Mouse (Mus musculus): ENCODE data around the gene Ndufb4. TPM values are rescaled to one million over a fixed set of nuclear protein-coding genes. Genes with fewer than 3 reads are reported as not detected.

Ndufb4 gene
- total RNA-seq, 2 experiments from 2014 or later, result 8.2 to 28.2 TPM

DNA sequence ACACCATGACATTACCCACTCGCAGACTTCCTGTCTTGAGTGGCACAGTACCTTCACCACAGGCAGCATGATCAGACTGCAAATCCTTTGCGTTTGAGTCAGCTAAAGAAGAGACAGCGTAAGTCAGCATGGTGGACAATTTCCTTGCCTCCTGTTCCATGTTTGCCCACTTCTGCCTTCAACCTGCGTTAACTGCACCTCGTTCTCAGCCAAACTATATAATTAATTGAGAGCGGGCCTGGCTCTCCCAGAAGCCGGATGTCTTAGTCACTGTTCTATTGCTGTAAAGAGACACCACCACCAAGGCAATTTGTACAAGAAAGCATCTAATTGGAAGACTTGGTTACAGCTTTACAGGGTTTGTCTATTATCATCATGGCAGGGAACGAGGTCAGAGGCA lies 26.6 kb upstream of the Ndufb4 start:
- no peak for ATAC-seq (replicated peaks; ENCODE audit: low FRiP score, poor library complexity, severe bottlenecking)

DNA sequence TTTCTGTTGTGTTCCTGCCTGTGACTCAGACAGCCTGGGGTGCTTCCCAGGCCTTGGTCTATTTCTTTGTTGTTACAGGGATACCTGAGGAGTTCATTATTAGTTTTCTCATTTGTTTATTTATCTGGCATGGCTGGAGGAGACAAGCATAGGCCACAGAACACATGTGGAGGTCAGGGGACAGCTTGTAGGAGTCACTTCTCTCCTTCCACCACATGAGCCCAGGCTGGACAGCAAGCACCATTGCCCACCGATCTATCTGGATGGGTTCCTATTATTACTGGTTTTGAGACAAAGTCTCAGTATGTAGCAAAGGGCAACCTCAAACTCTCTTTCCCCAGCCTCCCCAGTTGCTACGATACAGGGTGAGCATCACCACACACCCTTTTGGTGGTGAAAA lies 26.0 kb upstream of the Ndufb4 start:
- ATAC-seq (replicated peaks; ENCODE audit: low FRiP score, poor library complexity, severe bottlenecking), result no peak

DNA sequence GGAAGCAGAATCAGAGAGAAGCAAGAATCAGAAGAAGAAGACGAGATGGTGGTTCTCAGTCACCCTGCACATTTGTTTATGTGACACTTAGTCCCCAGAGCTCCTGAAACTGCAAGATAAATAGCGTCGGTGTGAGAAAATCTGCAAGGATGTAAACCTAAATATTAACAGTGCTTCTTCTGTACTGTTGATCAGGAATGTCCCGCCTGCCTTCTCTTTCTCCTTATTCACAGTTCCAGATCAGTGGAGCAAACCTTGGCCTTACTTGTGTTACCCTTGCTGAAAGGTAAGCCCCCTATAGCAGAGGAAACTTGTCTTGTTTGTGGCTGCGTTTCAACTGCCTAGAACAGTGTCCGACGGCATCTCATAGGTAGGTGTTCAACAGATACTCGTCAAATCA lies 23.3 kb upstream of the Ndufb4 start:
- ATAC-seq (replicated peaks; ENCODE audit: low FRiP score, poor library complexity, severe bottlenecking), result no peak

DNA sequence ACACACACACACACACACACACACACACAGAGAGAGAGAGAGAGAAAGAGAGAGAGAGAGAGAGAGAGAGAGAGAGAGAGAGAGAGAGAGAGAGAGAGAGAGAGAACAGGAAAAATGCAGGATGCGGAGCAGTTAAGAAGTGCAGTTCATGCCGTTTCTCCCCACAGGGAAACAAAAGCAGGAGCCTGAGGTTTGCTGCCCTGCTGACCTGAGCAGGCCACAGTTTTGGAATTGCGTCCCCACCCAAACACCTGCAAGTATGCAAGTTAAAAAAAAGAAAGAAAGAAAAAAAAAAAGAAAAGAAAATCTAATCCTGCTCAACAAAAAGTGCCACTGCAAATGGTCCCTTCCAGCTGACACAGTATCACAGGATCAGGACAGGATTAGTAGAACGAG lies 22.4 kb upstream of the Ndufb4 start:
- ATAC-seq (replicated peaks; ENCODE audit: low FRiP score, poor library complexity, severe bottlenecking), result no peak

DNA sequence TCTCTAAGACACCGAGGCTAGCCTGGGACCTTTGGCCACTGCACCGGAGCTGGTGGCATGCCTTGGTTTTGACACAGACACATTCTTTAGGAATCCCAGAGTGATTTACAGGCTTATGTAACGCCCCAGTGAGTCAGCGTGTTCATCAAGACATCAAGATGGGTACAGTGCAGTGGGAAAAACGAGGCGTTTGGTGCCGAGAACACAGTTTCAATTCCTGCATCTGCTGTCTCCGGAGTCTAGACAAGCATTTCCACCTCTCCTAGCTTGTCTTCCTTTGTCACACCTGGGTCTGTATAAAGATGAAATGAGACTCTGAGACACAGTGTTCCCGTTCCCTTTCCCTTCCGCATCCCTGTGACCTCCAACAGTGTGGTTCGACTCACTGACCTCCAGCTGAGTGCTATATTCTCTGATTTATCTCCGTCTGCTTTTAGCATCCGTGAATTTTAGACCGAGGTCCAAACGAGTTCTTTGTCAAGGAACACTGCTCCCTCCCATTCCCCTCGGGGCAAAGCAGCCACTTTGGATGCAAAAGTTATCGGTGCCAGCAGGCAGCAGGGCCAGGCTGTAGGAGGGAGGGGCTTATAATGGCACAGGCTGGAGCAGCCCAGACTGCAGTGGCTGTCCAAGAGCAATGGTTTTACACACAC lies 21.9 kb upstream of the Ndufb4 start:
- no peak for ATAC-seq (replicated peaks; ENCODE audit: low FRiP score, poor library complexity, severe bottlenecking)

DNA sequence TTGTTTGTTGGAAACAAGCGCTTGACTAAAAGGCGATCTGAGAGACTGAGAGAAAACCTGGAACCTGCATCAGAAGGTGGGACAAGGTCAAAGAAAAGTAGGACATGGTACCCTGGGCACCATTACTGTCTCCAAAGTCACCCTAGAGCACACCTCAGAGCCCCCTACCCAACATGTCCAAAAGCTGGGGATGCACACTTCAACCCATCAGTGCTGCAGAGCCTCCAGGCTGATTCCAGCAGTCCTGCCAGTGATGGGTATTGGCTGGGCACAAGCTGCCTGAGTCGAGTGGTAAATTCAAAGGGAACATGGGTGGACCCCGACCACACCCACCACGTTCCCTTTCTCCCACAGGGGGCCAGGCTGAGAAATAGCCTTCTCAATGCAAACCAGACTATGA lies 21.1 kb upstream of the Ndufb4 start:
- ATAC-seq (replicated peaks; ENCODE audit: low FRiP score, poor library complexity, severe bottlenecking), result no peak

DNA sequence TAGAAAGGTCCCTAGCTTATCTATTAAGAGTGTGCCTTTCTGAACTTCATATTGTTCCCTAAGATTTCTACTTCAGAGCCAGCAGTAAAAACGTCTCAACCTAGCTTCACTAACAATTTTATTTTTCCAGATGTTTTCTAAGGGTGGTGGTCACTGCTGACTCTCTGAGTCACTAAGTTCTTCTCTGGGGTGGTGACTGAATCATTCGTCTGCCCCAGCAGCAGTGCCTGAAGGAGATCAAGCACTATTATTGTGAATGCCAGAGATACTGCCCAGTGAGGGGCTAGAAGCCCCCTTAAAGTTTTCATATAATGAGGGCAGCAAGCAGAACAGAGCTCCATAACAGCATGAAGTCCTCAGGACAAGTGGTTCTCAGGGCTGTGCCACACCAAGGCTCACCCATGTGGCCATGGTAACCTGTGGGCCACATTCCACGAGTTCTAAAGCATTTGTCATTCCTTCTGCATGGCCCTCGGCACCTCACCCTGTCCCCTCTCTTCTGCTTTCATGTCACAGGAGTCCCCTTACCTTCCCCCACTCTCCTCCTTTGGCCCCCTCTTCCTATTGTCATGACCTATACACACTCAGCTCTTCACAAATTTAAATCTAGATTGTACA lies 16.5 kb upstream of the Ndufb4 start:
- no peak for ATAC-seq (replicated peaks; ENCODE audit: low FRiP score, poor library complexity, severe bottlenecking)

DNA sequence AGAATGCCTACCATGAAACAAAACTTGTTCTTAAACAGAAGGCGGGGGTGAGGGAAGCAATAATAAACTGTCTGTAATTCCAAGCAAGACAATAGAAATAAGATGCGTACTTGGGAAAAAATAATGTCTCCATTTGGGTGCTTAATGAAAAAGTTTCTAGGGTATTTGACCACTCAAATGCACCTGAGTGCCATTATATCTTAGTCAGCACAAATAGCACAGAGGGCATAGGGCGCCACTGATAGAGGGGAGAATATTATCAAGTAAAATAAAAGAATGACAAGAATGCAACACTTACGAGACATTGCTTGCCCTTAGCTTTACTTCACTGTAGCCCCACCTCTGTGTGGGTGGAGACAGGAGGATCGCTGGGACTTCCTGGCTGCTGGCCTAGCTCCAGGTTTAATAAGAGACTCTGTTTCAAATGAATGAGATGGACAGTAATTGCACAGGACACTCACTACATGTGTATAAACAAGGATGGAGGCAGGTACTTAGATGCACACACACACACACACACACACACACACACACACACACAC lies 11.2 kb upstream of the Ndufb4 start:
- ATAC-seq (replicated peaks; ENCODE audit: low FRiP score, poor library complexity, severe bottlenecking), result no peak

DNA sequence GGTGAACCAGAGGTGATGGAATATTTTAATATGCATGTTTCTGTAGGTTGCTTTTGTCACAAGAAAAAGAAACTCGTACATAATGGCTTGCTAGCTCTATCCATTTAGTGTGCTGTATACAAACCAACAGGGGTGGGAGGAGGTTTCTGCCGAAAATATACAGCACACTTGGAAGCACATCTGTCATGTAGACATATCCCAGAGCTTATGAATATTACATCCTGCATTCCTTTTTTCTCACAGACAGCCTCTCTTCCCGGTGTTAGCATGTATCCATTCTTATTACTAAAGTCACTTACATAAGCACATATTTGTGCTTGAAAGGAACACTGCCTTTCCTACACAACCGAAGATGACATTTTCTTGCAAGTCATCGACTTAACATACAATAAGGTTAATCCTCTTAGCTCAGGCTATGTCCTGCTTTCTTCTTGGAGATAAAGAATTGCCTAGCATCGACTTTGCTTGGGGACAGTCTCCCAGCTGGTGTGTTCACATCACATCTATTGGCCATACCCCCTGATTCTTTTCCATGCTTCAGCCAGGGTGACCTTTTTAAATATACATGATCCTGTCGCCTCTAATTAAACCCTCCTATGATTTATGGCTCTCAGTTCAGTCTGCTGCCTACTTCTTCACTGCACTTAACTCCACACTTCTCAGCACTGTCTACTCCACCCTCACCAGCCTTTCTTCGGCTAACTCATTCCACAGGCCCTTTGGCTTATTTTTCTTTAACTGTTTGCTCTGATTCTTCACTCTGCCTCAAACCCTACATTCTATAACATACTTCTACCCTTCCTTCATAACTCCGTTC lies 9.6 kb upstream of the Ndufb4 start:
- no peak for ATAC-seq (replicated peaks; ENCODE audit: low FRiP score, poor library complexity, severe bottlenecking)

DNA sequence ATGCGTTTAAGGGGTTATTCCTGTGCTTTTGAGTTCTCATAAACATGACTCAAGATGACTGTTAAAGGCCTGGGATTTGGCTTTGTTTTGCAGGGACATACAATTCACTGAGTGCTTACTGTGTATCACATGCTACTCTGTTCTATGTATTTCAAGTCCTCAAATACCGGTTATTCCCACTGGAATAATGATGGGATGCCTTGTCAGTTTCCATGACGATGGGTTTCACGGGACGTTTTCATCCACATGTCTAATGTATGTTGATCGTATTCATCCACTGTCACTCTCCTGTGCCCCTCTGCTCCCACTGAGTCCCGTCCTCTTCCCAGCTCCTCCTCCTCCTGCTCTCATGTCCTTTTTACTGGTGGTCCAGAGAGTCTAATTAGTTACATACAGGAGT lies 2.5 kb upstream of the Ndufb4 start:
- no peak for ATAC-seq (replicated peaks; ENCODE audit: low FRiP score, poor library complexity, severe bottlenecking)

DNA sequence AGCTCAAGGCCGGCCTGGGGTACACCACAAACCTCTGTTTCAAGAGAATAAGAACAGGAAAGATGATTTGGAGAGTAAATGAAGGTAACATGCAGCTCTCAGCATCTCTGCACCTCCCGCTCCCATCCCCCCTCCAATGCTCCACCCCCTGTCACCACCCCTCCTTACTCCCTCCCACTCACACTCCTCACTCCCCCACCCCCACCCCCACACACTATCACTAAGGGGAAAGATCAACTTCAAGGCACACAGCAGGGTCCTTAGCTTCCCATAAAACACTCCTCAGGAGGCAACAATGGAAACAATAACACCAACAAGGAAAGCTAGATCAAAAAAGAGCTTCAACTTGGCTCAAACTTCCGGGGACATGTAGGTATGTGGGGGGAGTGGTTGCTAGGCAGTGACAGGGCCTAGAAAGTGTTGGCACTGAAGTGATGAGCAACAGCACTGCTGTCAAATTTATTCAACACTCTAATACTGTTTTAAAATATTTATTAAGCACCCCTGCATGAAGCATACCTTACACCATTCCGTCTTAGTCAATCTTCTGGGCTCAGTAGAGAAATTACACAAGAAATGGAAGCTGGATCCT lies 1.6 kb upstream of the Ndufb4 start:
- no peak for ATAC-seq (replicated peaks; ENCODE audit: low FRiP score, poor library complexity, severe bottlenecking)

DNA sequence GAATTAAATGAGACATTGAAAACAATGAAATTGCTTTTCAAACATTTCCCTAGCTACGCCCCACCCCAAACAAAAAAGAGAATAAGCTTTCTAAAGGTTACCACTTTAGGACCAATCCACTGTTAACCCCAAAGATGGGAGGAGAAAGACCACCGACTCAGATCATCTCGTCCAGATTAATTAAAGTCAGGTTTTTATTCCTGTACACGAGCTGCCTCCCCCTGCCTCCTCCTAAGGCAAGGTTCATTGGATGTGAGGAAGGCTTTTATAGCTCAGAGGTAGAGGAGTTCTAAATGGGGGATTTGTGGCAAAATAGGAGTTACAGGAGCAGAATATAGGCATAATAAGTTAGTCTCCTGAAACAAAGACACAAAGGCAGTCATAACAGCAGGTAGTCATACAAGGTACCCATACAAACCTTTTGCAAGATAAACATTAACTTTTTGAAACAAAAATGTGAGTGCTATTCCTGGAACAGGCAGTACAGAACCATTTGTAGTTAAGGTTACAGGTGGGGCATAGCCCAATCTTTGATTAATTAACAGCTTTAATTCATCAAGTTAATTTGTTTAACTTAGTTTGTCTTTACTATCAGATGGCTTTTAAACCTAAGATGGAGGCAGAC lies 690 bp upstream of the Ndufb4 start:
- no peak for ATAC-seq (replicated peaks; ENCODE audit: low FRiP score, poor library complexity, severe bottlenecking)

DNA sequence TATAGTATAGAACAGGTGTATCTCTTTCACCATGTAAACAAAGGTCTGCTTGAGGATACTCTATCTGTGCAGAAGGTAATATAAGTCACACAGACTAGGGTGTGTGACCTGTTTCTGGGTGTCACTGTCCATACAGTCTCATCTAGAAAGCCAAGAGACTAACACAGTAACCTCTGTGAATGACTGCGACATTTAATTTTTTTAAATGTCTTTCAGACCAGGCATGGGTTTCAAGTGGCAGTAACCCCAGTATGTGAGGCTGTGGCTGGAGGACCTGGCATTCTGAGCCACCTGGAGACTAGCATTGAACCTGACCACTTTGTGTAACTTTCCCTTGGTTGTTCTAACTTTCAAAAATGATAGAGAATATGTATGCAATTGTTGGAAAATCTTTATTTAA lies 1.2 kb downstream of the Ndufb4 start:
- ATAC-seq (replicated peaks; ENCODE audit: low FRiP score, poor library complexity, severe bottlenecking), result no peak

DNA sequence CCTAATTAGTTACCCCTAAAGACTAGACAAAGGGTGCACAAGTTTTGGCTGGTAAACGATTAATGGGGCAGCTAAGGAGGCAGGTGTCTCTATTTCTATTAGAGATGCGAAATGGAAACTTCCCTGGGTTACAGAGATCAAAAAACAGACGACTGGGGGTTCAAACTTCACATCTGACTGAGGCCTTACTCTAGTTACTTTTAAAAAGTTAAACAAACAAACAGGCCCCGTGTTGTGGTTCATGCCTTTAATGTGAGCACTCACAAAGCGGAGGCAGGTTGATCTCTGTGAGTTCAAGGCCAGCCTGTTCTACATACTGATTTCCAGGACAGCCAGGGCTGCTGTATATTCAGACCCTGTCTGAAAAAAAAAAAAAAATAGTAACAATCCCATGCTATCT lies 1.6 kb downstream of the Ndufb4 start:
- ATAC-seq (replicated peaks; ENCODE audit: low FRiP score, poor library complexity, severe bottlenecking), result no peak

DNA sequence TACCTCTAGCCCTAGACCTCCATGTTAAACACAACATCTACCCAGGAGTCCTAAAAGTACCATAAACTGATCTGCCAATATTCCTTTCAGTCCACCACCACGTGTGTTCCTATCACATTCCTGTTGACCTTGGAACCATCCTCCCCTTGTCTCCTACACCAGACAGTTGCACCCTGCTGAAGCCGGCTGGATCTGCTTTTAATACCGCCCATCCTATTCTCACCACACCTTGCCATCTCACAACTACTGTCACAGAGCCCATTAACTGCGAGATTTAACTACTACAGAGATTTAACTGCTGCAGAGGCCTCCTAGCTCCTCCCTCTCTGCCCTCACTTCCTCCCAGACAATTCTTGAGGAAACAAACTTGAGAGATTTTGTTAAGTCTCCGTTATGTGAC lies 2.8 kb downstream of the Ndufb4 start:
- no peak for ATAC-seq (replicated peaks; ENCODE audit: low FRiP score, poor library complexity, severe bottlenecking)

DNA sequence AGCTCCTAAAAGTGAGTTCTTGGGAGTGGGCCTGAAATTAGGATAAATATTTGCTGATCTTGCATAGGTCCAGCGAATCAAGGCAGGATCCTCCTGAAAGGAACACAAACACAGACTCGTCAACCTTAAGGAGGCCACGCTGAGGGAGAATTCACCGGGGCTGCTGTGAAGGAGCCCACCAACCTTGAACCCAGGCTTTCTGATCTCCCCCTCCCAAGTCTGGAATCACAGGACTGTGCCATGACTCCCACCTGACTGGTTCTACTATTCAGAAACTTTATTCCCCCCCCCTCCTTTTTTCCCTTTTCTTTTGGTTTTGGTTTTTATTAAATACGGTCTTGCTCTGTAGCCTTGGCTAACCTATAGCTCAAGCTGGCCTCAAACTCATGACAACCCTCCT lies 5.2 kb downstream of the Ndufb4 start:
- no peak for ATAC-seq (replicated peaks; ENCODE audit: low FRiP score, poor library complexity, severe bottlenecking)

DNA sequence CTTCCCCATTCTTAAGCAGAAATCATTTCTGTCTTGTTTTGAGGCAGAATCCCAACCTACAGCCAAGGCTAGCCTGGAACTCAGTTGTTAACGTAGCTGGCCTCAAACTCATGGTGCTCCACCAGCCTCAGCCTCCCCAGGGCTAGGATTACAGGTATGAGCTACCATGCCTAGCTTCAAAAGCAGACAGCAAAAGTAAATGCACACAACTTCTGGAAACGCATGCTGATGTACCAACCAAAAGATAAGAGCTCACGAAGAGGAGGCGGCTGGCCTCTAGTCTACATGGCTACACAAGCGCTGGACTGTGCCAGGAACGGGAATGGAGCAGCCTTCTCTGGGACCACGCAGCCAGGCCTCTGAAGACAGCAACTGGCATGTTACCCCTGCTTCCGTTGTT lies 6.3 kb downstream of the Ndufb4 start:
- ATAC-seq (replicated peaks; ENCODE audit: low FRiP score, poor library complexity, severe bottlenecking), result no peak

DNA sequence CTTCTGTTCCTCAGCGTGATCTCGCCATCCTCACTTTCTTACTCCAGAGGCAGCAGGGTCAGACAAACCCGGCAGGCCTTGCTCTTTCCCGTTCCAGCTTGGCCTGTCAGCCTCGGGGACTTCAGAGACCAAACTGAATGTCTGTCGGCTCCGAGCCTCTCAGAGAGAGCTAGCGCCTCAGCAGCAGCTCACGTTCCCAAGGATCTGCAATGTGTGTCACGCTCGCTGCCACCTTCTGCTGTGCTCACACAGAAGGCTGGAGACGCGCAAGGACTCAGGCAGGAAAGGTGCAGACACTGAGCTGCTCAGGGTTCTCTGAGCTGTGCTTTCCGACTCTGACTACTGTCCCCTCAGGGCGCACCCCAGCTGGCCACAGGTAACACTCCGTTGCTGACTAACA lies 7.2 kb downstream of the Ndufb4 start:
- no peak for ATAC-seq (replicated peaks; ENCODE audit: low FRiP score, poor library complexity, severe bottlenecking)

DNA sequence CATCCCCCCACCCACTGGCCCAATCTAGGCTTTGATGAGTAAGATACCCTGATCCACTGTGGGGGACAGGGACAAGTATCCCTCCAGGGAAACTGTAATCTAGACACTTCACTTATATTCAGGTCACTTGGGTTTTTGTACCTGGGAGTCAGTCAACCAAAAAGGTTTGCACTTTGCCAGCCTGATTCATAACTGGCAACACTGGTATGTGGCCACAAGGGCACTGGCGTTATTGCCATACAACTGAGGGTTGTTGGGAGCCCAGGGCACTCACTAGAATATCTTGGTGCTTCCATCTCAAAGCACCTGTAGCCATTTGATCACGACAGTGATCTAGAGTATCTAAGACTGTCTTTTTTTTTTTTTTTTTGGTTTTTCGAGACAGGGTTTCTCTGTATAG lies 8.5 kb downstream of the Ndufb4 start:
- no peak for ATAC-seq (replicated peaks; ENCODE audit: low FRiP score, poor library complexity, severe bottlenecking)

DNA sequence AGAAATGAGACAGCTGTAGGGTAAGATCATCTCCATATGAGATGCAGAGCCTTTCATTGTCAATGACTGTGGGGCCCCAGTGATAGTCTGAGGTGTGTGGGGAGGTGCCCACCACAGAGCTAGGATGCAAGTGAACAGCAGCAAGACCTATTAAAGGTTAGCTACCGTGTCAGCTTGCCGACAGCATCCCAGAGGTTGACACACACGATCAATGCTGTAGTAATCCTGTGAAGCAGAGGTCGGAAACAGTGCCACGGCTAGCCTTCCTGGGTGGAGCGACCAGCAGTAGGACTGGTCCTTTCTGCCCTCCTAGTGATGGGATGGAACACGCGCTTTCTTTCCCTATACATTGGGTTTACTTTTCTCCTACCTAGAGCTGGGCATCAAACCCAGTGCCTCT lies 9.0 kb downstream of the Ndufb4 start:
- ATAC-seq (replicated peaks; ENCODE audit: low FRiP score, poor library complexity, severe bottlenecking), result no peak

Measured in erythroblast, adult 5-6 weeks (primary cell).